Mouse (Mus musculus) lung, adult 2 months (tissue): Measurements from ENCODE around the gene Rpia. TPM values are rescaled to one million over a fixed set of nuclear protein-coding genes. Genes with fewer than 3 reads are reported as not detected.

Source experiments
- DNase-seq: peaks from one replicate; pipeline ENCODE4 v3.0.0; 2022
- H3K4me1 ChIP-seq: fragments of 200-500 bp; 2 replicates; pipeline ENCODE4 v1.6.1; 2011; ENCODE audit warnings: low read length; ENCODE audit not compliant: control insufficient read depth, insufficient read depth
- H3K4me3 ChIP-seq: fragments of 200-500 bp; replicated peaks from 2 replicates; pipeline ENCODE3; 2011; ENCODE audit warnings: low read depth, mild to moderate bottlenecking, control low read depth, low read length; ENCODE audit errors: extremely low read depth
- CTCF ChIP-seq: fragments of 200-500 bp; IDR thresholded peaks from 2 replicates; pipeline ENCODE4 v1.5.1; 2011; ENCODE audit warnings: mild to moderate bottlenecking, low read length, control low read depth; ENCODE audit not compliant: insufficient read depth
- POLR2A ChIP-seq: fragments of 200-500 bp; IDR thresholded peaks from 2 replicates; pipeline ENCODE4 v1.6.1; 2011; ENCODE audit warnings: low read depth, mild to moderate bottlenecking, control low read depth, low read length, borderline replicate concordance; ENCODE audit errors: extremely low read depth
- WGBS: fragments of 180-500 bp; shearing (Covaris S2); methylation state at CpG from one replicate; pipeline ENCODE4 v1.1.7; 2018; 5-methylcytosine and 5-hydroxymethylcytosine counted together
- polyA plus RNA-seq: library from polyadenylated mRNA; depleted of rRNA; stranded (reverse); fragments of >200 nt; gene quantifications from 2 replicates; pipeline ENCODE4 v1.2.3, GENCODE M21; 2012

Rpia gene
- polyA plus RNA-seq, 1 experiment, result 10.7 TPM

- DNase-seq, result no peak
- H3K4me1 ChIP-seq, result no peaks in the 10 kb centered on the region; the same call in 1 of the 2 replicates
- TF ChIP-seq CTCF (no peak), POLR2A (no peak)
- WGBS, result 34% methylated on average over 2 of the region's 2 CpGs
- H3K4me3 ChIP-seq, result no peak overlapping the region
These were observed 4.5 kb downstream of the Rpia start for GRCm38 (mm10) chr6:70787524-70787923.

- Histone ChIP-seq H3K4me1 (no peaks in the 10 kb centered on the region; the same call in 1 of the 2 replicates), H3K4me3 (no peak overlapping the region)
- no peak for DNase-seq
- 72% methylated on average over 3 of the region's 3 CpGs for whole genome bisulfite sequencing
- TF ChIP-seq CTCF, result no peak
- TF ChIP-seq POLR2A, result no peak
These were observed 6.2 kb downstream of the Rpia start for GRCm38 (mm10) chr6:70785852-70786251.

- 70% methylated on average over 3 of the region's 3 CpGs for WGBS
- DNase-seq, result no peak
- TF ChIP-seq CTCF (no peak), POLR2A (no peak)
- no peak overlapping the region for H3K4me3 ChIP-seq
- no peaks in the 10 kb centered on the region for H3K4me1 ChIP-seq
These were observed 7.2 kb downstream of the Rpia start for GRCm38 (mm10) chr6:70784811-70785210.

- H3K4me3 ChIP-seq, result no peak overlapping the region
- TF ChIP-seq POLR2A, result no peak
- TF ChIP-seq CTCF, result no peak
- DNase-seq, result no peak
- 85% methylated on average over 2 of the region's 2 CpGs for WGBS
- H3K4me1 ChIP-seq, result no peaks in the 10 kb centered on the region
These were observed 10.7 kb downstream of the Rpia start for GRCm38 (mm10) chr6:70781336-70781735.

- Histone ChIP-seq H3K4me3 (no peak overlapping the region), H3K4me1 (no peaks in the 10 kb centered on the region)
- TF ChIP-seq CTCF (no peak), POLR2A (no peak)
- 67% methylated on average over 2 of the region's 2 CpGs for WGBS
- no peak for DNase-seq
These were observed 17.7 kb downstream of the Rpia start for GRCm38 (mm10) chr6:70774372-70774771.

GRCm38 (mm10) chr6:70773769-70774168 is 18.3 kb downstream of the Rpia start:
- WGBS, result 56% methylated on average over 5 of the region's 5 CpGs

GRCm38 (mm10) chr6:70768769-70769168 is 23.3 kb downstream of the Rpia start:
- 31% methylated on average over 6 of the region's 6 CpGs for WGBS
- peak; percentile 68 for DNase-seq
- TF ChIP-seq CTCF, result peak; percentile 97
- TF ChIP-seq POLR2A, result no peak
- Histone ChIP-seq H3K4me1 (no peaks in the 10 kb centered on the region), H3K4me3 (no peak overlapping the region)

More at GRCm38 (mm10) chr6:70773769-70774168, 18.3 kb downstream of the Rpia start:
- no peaks in the 10 kb centered on the region for H3K4me1 ChIP-seq
- no peak overlapping the region for H3K4me3 ChIP-seq
- no peak for DNase-seq
- TF ChIP-seq CTCF (no peak), POLR2A (no peak)

- 83% methylated on average over 8 of the region's 8 CpGs for WGBS
- Histone ChIP-seq H3K4me3 (no peak overlapping the region), H3K4me1 (no peaks in the 10 kb centered on the region; the same call in 1 of the 2 replicates)
- DNase-seq, result no peak
- TF ChIP-seq CTCF, result no peak
- TF ChIP-seq POLR2A, result no peak
These were observed 27.0 kb downstream of the Rpia start for GRCm38 (mm10) chr6:70765076-70765475.

- Histone ChIP-seq H3K4me3 (no peak overlapping the region), H3K4me1 (no peaks in the 10 kb centered on the region; the same call in 1 of the 2 replicates)
- DNase-seq, result no peak
- WGBS, result 71% methylated on average over 5 of the region's 5 CpGs
- TF ChIP-seq POLR2A (no peak), CTCF (no peak)
These were observed 27.5 kb downstream of the Rpia start for GRCm38 (mm10) chr6:70764551-70764950.

- Histone ChIP-seq H3K4me1 (no peaks in the 10 kb centered on the region; the same call in 1 of the 2 replicates), H3K4me3 (no peak overlapping the region)
- DNase-seq, result no peak
- WGBS, result 95% methylated on average over 4 of the region's 4 CpGs
- no peak for TF ChIP-seq CTCF
- TF ChIP-seq POLR2A, result no peak
These were observed 28.2 kb downstream of the Rpia start for GRCm38 (mm10) chr6:70763881-70764280.
